Mouse (Mus musculus): Measurements from ENCODE around the gene Irf2bp2. TPM values are rescaled to one million over a fixed set of nuclear protein-coding genes. Genes with fewer than 3 reads are reported as not detected.

Irf2bp2 gene
- 7.5 and 7.7 TPM in 2 replicates for polyA plus RNA-seq (2016; fragmentation: Nextera tagmentation; extraction: Ambion mirVana)

DNA sequence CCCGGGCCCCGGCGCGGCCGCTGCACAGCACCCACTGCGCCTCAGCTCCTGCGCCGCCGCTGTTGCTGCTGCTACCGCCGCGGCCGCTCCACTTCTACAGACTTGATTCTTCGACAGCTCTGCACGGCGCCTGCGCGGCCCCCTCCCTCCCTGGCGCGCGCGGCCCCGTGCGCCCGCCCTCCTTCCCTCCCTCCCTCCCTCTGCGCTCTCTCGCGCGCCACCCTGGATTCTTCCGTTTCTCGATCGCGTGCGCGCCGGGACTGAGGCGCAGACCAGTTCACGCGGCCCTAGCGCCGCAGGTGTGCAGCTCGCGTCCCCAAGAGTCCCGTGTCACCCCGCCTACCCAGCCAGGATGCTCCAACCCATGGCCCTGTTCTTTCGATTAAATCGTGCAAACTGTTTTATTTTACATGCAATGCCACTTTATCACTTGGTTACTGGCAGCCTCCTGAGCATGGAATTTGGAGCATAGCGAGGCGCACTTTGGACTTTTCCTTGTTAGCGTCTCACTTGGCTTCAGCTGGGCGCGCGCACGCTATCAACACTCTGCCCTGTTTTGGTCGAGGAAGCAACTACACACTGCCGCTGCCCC, at the start of gene Irf2bp2:
Gene Irf2bp2 (minus strand): TSS at position 98 of the 592 bp plus-strand sequence.
- 0 out of 2 replicates have a peak, but pooled peaks cover 6% of the 10 kb centered on the region for H3K36me3 ChIP-seq
- 1% methylated on average over 52 of the region's 56 CpGs for WGBS
- peak within 1 kb of the TSS; percentile 98 for H3K4me3 ChIP-seq
- H3K9me3 ChIP-seq = no peaks in the 10 kb centered on the region
- ATAC-seq (ENCODE audit: low FRiP score, low read depth) = peak; percentile 66
- H3K4me1 ChIP-seq = peaks cover 60% of the 10 kb centered on the region
- no peaks in the 10 kb centered on the region; the same call in 1 of the 2 replicates for H3K27me3 ChIP-seq
- H3K4me2 ChIP-seq (replicated peaks) = peak within 1 kb of the TSS; percentile 95
- peak within 1 kb of the TSS; percentile 100 for H3K9ac ChIP-seq (replicated peaks)
- H3K27ac ChIP-seq (replicated peaks) = peak within 1 kb of the TSS; percentile 96

DNA sequence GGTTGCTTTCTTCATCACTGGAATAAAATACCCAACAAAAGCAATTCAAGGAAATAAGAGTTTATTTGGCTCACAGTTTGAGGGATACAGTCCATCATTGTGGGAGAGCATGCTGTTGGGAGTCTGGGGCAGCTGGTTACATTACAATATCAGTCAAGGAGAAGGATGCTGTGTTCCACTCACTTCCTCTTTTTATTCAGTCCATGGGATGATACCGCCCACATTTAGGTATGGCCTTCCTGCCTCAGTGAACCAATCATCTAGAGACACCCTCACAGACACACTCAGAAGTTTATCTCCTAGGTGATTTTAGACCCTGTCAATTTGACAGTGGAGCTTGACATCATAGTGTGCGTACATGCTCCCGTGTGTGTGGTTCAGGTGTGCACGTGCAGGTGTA, 48.9 kb upstream of the Irf2bp2 start:
- Histone ChIP-seq H3K4me2 (replicated peaks) (no peak overlapping the region), H3K9me3 (peaks cover 4% of the 10 kb centered on the region; the same call in 1 of the 2 replicates), H3K36me3 (no peaks in the 10 kb centered on the region), H3K9ac (replicated peaks) (no peak overlapping the region), H3K27me3 (no peaks in the 10 kb centered on the region), H3K4me1 (no peaks in the 10 kb centered on the region), H3K27ac (replicated peaks) (no peak overlapping the region), H3K4me3 (no peak overlapping the region)
- ATAC-seq (ENCODE audit: low FRiP score, low read depth) = no peak
- WGBS = 98% methylated on average over 4 of the region's 4 CpGs

DNA sequence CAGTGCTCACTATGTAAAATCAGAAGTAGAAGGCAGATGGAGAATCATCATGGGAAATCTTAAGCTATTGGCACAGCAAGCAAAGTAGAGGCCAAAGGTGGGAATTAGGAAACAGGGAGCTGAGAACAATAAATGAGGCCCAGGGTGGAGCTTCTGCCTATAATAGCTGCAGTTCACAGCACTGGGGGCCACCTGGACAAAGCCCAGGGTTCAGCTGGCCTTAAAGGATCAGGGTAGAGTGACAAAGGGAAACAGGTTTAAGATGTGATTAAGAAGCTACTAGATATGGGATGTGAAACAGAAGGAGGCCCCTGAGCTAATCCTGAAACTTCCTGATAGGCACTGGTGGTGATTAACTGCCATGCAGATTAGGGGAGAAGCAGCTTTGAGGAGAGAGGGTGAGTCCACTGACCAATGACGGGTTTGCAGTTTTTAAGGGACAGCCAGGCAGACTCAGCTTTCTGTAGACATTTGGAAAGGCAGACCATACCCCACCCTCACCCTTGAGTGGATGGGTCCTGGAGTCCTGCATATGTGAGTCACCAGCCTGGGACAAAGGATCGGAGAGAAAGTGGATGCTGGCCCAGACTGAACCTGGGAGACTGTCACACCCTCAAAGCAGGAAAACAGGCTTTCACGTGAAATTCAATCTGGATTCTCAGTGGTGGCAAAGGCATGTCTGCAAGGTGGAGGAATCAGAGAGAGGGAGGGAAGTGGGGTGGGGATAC, 47.9 kb upstream of the Irf2bp2 start:
- Histone ChIP-seq H3K36me3 (no peaks in the 10 kb centered on the region), H3K4me3 (no peak overlapping the region), H3K4me1 (no peaks in the 10 kb centered on the region), H3K4me2 (replicated peaks) (no peak overlapping the region), H3K27me3 (no peaks in the 10 kb centered on the region), H3K9me3 (peaks cover 4% of the 10 kb centered on the region; the same call in 1 of the 2 replicates), H3K27ac (replicated peaks) (no peak overlapping the region), H3K9ac (replicated peaks) (no peak overlapping the region)
- WGBS = 43% methylated on average over 3 of the region's 3 CpGs
- no peak for ATAC-seq (ENCODE audit: low FRiP score, low read depth)

DNA sequence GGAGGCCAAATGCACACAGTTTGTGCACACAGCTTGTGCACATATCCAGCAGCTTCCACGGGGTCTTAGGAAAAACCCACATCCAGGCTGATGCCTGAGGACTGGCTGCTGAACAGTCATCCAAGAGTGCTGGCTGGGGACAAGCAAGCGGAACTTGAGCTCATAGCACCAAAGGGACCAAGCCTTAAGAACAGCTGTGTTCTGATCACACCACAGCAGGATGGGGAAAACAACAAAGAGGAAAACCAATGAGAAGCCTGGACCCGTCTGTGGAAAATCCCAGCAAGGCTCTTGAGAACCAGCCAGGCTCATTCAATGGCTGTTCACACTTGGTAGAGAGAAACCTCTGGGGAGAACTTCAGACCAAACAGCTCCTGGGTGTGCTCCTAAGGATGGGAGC, 45.4 kb upstream of the Irf2bp2 start:
- 88% methylated on average over 3 of the region's 3 CpGs for WGBS
- no peak for ATAC-seq (ENCODE audit: low FRiP score, low read depth)

DNA sequence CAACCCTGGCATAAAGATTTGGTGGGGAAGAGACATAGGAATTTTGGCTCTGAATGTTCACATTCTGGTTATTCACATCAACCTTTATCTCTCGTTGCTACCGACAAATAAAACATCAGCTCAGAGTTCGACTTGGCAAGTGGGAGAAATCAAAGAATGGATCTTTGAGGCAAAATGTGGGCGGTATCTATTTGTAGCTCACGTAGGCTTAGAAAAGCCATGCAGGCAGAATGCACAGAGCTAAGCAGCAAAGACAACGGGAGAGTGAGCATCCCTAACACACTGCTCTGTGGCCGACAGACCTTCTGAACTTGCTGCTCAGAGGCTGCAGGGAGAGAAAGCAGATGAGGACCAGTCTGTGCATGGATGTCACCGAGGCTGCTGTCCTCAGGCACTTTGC, 44.2 kb upstream of the Irf2bp2 start:
- Histone ChIP-seq H3K27ac (replicated peaks) (no peak overlapping the region), H3K4me1 (no peaks in the 10 kb centered on the region), H3K4me3 (no peak overlapping the region), H3K4me2 (replicated peaks) (no peak overlapping the region), H3K36me3 (no peaks in the 10 kb centered on the region), H3K27me3 (no peaks in the 10 kb centered on the region), H3K9ac (replicated peaks) (no peak overlapping the region), H3K9me3 (peaks cover 4% of the 10 kb centered on the region; the same call in 1 of the 2 replicates)
- no peak for ATAC-seq (ENCODE audit: low FRiP score, low read depth)
- 78% methylated on average over 8 of the region's 8 CpGs for WGBS

More for the DNA sequence above, 45.4 kb upstream of the Irf2bp2 start:
- Histone ChIP-seq H3K36me3 (no peaks in the 10 kb centered on the region), H3K9me3 (peaks cover 4% of the 10 kb centered on the region; the same call in 1 of the 2 replicates), H3K4me1 (no peaks in the 10 kb centered on the region), H3K27me3 (no peaks in the 10 kb centered on the region), H3K9ac (replicated peaks) (no peak overlapping the region), H3K4me2 (replicated peaks) (no peak overlapping the region), H3K4me3 (no peak overlapping the region), H3K27ac (replicated peaks) (no peak overlapping the region)

DNA sequence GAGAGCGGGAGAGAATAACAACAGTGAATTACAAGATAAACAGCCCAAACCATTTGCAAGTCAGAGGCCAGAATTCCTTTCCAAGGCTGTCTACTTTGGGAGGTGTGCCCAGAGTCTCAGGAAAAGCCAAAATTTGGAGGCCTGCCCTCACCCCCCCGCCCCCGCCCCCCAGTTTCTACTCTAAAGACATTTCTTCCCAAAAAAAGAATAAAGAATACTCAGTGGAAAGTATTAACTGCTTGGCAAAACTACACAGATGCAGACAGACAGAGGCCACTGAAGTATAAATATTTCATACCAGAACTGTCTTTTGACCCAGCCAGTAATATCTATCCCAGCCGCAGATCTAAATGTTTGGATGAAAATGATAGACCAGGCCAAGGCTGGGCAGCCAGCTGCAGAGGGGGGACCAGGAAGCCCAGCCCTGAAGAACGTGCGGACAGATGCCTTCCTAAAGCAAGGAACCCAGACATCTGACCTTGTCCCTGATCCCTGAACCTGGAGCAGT, 40.8 kb upstream of the Irf2bp2 start:
- H3K27me3 ChIP-seq = no peaks in the 10 kb centered on the region
- H3K4me2 ChIP-seq (replicated peaks) = no peak overlapping the region
- no peak overlapping the region for H3K9ac ChIP-seq (replicated peaks)
- H3K4me1 ChIP-seq = no peaks in the 10 kb centered on the region
- H3K27ac ChIP-seq (replicated peaks) = no peak overlapping the region
- no peak for ATAC-seq (ENCODE audit: low FRiP score, low read depth)
- no peak overlapping the region for H3K4me3 ChIP-seq
- H3K36me3 ChIP-seq = no peaks in the 10 kb centered on the region
- H3K9me3 ChIP-seq = peaks cover 19% of the 10 kb centered on the region
- 76% methylated on average over 6 of the region's 6 CpGs for WGBS

DNA sequence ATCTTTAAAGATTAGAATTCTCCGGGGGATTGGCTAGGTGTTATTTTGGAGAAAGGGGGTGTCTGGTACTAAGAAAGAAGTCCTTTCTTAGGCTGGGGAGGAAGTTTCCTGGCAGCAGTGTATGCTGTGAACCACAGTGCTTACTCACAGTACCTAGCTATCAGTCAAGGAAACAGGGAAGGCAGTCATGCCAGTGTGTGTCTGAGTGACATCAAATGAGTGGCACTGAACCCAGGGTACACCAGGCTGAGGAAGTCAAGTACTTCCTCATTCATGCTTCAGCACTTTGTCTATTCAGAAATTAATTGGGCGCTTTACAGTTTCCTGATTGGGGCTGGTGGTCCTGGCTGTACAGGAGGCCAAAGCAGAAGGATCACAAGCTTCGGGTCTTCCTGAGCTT, 34.8 kb upstream of the Irf2bp2 start:
- H3K36me3 ChIP-seq = no peaks in the 10 kb centered on the region
- peaks cover 22% of the 10 kb centered on the region for H3K9me3 ChIP-seq
- H3K27ac ChIP-seq (replicated peaks) = no peak overlapping the region
- no peaks in the 10 kb centered on the region for H3K4me1 ChIP-seq
- no peak overlapping the region for H3K9ac ChIP-seq (replicated peaks)
- no peak overlapping the region for H3K4me2 ChIP-seq (replicated peaks)
- no peak overlapping the region for H3K4me3 ChIP-seq
- no peaks in the 10 kb centered on the region for H3K27me3 ChIP-seq
- WGBS = 94% methylated on average over 3 of the region's 3 CpGs
- no peak for ATAC-seq (ENCODE audit: low FRiP score, low read depth)

DNA sequence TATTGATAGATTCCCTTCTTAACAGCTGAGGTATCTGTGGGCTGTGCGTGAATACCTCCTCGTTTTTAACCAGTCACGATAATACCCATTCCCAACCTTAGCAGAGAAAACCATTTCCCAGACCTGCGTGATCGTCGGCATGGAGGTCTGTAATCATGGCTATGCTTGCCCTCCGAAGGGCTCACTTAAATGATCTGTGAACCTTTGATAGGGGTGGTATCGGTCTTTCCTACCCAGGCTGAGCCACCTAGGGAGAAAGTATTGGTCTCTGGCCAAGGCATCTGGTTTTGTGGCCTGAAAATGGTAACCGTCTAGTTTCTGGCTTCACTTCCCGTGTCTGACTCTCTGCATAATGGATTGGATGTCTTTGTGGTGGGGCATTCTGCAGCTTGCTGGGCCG, 32.6 kb upstream of the Irf2bp2 start:
- no peak overlapping the region for H3K4me2 ChIP-seq (replicated peaks)
- no peak overlapping the region for H3K27ac ChIP-seq (replicated peaks)
- no peak overlapping the region for H3K9ac ChIP-seq (replicated peaks)
- WGBS = 93% methylated on average over 11 of the region's 11 CpGs
- H3K36me3 ChIP-seq = no peaks in the 10 kb centered on the region
- H3K4me1 ChIP-seq = no peaks in the 10 kb centered on the region
- peaks cover 18% of the 10 kb centered on the region for H3K9me3 ChIP-seq
- H3K4me3 ChIP-seq = no peak overlapping the region
- no peaks in the 10 kb centered on the region for H3K27me3 ChIP-seq
- ATAC-seq (ENCODE audit: low FRiP score, low read depth) = no peak

DNA sequence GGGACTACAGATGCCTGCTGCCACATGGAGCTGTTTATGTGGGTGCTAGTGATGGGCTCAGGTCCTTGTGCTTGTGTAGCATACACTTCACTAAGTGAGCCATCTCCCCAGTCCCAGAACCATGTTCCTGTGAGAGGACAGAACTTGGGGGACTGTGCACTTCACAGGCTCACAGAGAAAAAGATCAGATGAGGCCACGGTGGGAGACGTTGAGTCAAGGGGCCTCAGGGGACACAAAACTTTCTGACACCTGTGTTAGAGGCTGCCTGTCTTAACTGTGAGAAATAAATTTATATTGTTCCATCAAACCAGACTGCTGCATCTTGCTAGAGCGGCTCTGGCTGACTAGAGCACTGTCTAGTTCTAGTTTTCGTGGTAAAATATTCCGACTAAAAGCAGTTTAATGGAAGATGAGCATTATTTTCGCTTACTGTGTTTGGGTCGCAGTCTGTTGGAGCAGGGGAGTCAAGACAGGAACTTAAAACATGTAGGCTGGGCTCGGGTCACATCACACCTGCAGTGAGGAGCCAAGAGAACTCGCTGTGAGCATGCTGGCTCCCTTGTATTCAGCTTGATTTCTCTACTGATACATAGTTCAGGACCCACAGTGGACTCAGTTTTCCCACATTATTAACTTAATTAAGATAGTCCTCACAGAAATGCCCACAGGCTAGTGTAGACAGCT, 28.5 kb upstream of the Irf2bp2 start:
- no peak overlapping the region for H3K4me3 ChIP-seq
- no peaks in the 10 kb centered on the region for H3K36me3 ChIP-seq
- H3K27me3 ChIP-seq = no peaks in the 10 kb centered on the region
- H3K4me1 ChIP-seq = no peaks in the 10 kb centered on the region
- H3K4me2 ChIP-seq (replicated peaks) = no peak overlapping the region
- WGBS = 90% methylated on average over 9 of the region's 9 CpGs
- ATAC-seq (ENCODE audit: low FRiP score, low read depth) = no peak
- no peak overlapping the region for H3K27ac ChIP-seq (replicated peaks)
- H3K9ac ChIP-seq (replicated peaks) = no peak overlapping the region
- no peaks in the 10 kb centered on the region for H3K9me3 ChIP-seq

DNA sequence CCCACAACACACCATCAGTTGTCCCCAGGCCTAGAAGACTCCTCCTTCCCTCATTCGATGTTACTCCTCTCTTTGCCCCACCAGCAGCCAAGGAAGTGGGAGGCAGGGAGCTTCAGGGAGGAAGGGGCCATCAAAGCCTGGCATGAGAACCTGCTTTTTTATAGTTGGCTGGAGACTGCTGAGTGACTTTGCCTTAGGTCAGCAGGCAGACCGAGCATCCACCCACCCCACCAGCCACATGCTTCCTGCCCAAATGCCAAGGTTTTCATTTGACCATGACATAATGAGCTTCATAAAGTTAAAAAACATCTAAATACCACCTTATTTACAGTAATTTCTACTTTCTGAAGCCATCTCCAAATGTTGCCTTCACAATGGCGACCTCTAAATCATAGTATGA, 26.9 kb upstream of the Irf2bp2 start:
- no peak overlapping the region for H3K4me3 ChIP-seq
- no peak overlapping the region for H3K9ac ChIP-seq (replicated peaks)
- 81% methylated on average over 3 of the region's 3 CpGs for WGBS
- no peak overlapping the region for H3K4me2 ChIP-seq (replicated peaks)
- ATAC-seq (ENCODE audit: low FRiP score, low read depth) = no peak
- no peaks in the 10 kb centered on the region for H3K36me3 ChIP-seq
- no peaks in the 10 kb centered on the region for H3K27me3 ChIP-seq
- no peak overlapping the region for H3K27ac ChIP-seq (replicated peaks)
- no peaks in the 10 kb centered on the region for H3K9me3 ChIP-seq
- H3K4me1 ChIP-seq = no peaks in the 10 kb centered on the region

DNA sequence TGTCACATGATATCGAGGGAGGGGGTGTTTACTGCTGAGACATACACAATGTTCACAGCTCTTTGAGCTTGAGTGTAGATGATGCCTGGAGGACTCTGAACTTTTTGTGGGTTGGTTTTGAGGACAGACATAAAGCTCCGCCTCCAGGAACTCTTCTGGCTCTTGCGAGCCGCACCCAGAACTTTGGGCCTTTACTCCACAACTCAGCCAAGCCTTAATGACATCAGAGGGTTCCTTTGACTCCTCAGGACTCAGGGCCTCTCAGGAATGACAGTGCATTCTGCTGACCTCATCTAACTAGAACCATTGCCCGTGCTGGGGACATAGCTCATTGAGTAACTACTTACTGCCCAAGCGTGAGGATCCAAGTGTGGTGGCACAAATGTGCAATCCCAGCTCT, 25.7 kb upstream of the Irf2bp2 start:
- 93% methylated on average over 6 of the region's 6 CpGs for WGBS

DNA sequence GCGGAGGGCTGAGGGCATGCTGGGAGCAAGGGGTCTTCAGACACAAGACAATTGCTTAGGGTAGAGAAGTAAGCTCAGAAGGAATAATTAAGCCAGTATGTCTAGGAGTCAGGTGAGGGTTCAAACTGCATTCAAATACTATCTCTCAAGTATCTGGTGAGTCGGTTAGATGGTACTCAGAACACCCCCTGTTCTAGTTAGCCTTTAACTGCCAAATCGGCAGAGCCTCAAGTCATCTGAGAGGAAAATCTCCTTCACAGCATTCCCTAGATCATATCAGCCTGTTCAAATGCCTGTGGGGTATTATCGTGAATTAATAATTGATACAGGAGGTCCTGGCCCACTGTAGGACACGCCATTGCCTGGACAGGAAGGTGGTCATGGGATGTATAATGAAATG, 23.9 kb upstream of the Irf2bp2 start:
- no peaks in the 10 kb centered on the region for H3K9me3 ChIP-seq
- H3K4me1 ChIP-seq = no peaks in the 10 kb centered on the region
- H3K27me3 ChIP-seq = no peaks in the 10 kb centered on the region
- no peak overlapping the region for H3K27ac ChIP-seq (replicated peaks)
- H3K4me2 ChIP-seq (replicated peaks) = no peak overlapping the region
- no peak for ATAC-seq (ENCODE audit: low FRiP score, low read depth)
- no peak overlapping the region for H3K4me3 ChIP-seq
- no peak overlapping the region for H3K9ac ChIP-seq (replicated peaks)
- 90% methylated on average over 5 of the region's 5 CpGs for WGBS
- H3K36me3 ChIP-seq = no peaks in the 10 kb centered on the region

More for the DNA sequence above, 25.7 kb upstream of the Irf2bp2 start:
- H3K36me3 ChIP-seq = no peaks in the 10 kb centered on the region
- H3K9me3 ChIP-seq = no peaks in the 10 kb centered on the region
- H3K4me2 ChIP-seq (replicated peaks) = no peak overlapping the region
- H3K9ac ChIP-seq (replicated peaks) = no peak overlapping the region
- H3K27me3 ChIP-seq = no peaks in the 10 kb centered on the region
- no peak overlapping the region for H3K4me3 ChIP-seq
- no peaks in the 10 kb centered on the region for H3K4me1 ChIP-seq
- no peak overlapping the region for H3K27ac ChIP-seq (replicated peaks)
- no peak for ATAC-seq (ENCODE audit: low FRiP score, low read depth)
